Mouse (Mus musculus) hindbrain, embryonic 14.5 days (tissue): ENCODE data around the gene L1cam. TPM values are rescaled to one million over a fixed set of nuclear protein-coding genes. Genes with fewer than 3 reads are reported as not detected.
A peak's percentile ranks its signal among the peaks of the same experiment; 100 is the strongest.

Source experiments
- ATAC-seq: fragments of 200-750 bp; cut with Nextera tagmentation; 2 replicates; pipeline ENCODE4 v1.8.0; 2017; ENCODE audit warnings: moderate number of reproducible peaks, mild to moderate bottlenecking, moderate TSS enrichment, moderate library complexity; ENCODE audit not compliant: low FRiP score
- DNase-seq: peaks from one replicate; pipeline ENCODE4 v3.0.0-alpha.2; 2015; ENCODE audit warnings: low spot score
- H3K27ac ChIP-seq: fragments of 300-500 bp; sonication (generic); 2 replicates; pipeline ENCODE4 v1.5.1; 2014; ENCODE audit warnings: mild to moderate bottlenecking, moderate library complexity
- H3K27me3 ChIP-seq: fragments of 300-500 bp; sonication (generic); 2 replicates; pipeline ENCODE4 v1.6.1; 2014; ENCODE audit warnings: mild to moderate bottlenecking, low read length, mixed read lengths; ENCODE audit not compliant: control insufficient read depth, insufficient read depth
- H3K36me3 ChIP-seq: fragments of 300-500 bp; sonication (generic); replicated peaks from 2 replicates; pipeline ENCODE4 v1.6.1; 2014; ENCODE audit not compliant: control insufficient read depth, insufficient read depth
- H3K4me1 ChIP-seq: fragments of 300-500 bp; sonication (generic); replicated peaks from 2 replicates; pipeline ENCODE4 v1.6.1; 2014; ENCODE audit warnings: antibody characterized with exemption, low read length, mixed read lengths; ENCODE audit not compliant: control insufficient read depth, insufficient read depth
- H3K4me2 ChIP-seq: fragments of 300-500 bp; sonication (generic); replicated peaks from 2 replicates; pipeline ENCODE4 v1.6.1; 2014; ENCODE audit warnings: mild to moderate bottlenecking, moderate library complexity
- H3K4me3 ChIP-seq: fragments of 300-500 bp; sonication (generic); replicated peaks from 2 replicates; pipeline ENCODE4 v1.5.1; 2014; ENCODE audit warnings: mild to moderate bottlenecking, low read length
- H3K9ac ChIP-seq: fragments of 300-500 bp; sonication (generic); 2 replicates; pipeline ENCODE4 v1.6.1; 2014
- H3K9me3 ChIP-seq: fragments of 300-500 bp; sonication (generic); 2 replicates; pipeline ENCODE4 v1.6.1; 2016; ENCODE audit warnings: low read length; ENCODE audit not compliant: control insufficient read depth
- WGBS: fragments of 180-500 bp; shearing (Covaris S2); extraction: QIAGEN DNeasy Blood & Tissue Kit; methylation state at CpG from one replicate; pipeline ENCODE4 v1.1.7; 2014; 5-methylcytosine and 5-hydroxymethylcytosine counted together
- polyA plus RNA-seq: library from polyadenylated mRNA; unstranded; fragments of >200 nt; fragmentation: Nextera tagmentation; extraction: Ambion mirVana; gene quantifications from 2 replicates; pipeline ENCODE4 v1.2.1, GENCODE M21; 2014

The L1cam gene
- polyA plus RNA-seq, 1 experiment from 2014 or later, result 135 TPM

GRCm38 (mm10) chrX:73815072-73815471 lies 80.8 kb downstream of the L1cam start:
- Histone ChIP-seq H3K27me3 (no peaks in the 10 kb centered on the region), H3K36me3 (no peaks in the 10 kb centered on the region), H3K4me2 (peak overlapping the region; percentile 56), H3K4me1 (no peaks in the 10 kb centered on the region), H3K27ac (peak overlapping the region; percentile 86), H3K4me3 (peak overlapping the region; percentile 25), H3K9me3 (no peaks in the 10 kb centered on the region), H3K9ac (peak overlapping the region; percentile 66)
- 24% methylated on average over 14 of the region's 14 CpGs for WGBS
- ATAC-seq (peak; percentile 82), DNase-seq (peak; percentile 51)

GRCm38 (mm10) chrX:73805814-73806213 lies 90.1 kb downstream of the L1cam start:
- no peak for ATAC-seq
- no peaks in the 10 kb centered on the region for H3K9me3 ChIP-seq
- H3K36me3 ChIP-seq, result no peaks in the 10 kb centered on the region
- H3K4me3 ChIP-seq, result no peak overlapping the region
- no peaks in the 10 kb centered on the region for H3K4me1 ChIP-seq
- H3K27ac ChIP-seq, result 0 out of 2 replicates have a peak overlapping the region, but pooled peaks have one; percentile 7
- H3K4me2 ChIP-seq, result no peak overlapping the region
- no peak overlapping the region for H3K9ac ChIP-seq
- no peaks in the 10 kb centered on the region for H3K27me3 ChIP-seq
- DNase-seq, result no peak
- 53% methylated on average over 1 of the region's 1 CpGs for WGBS

Other genes starting within 250 kb of the L1cam start
- 154 and 160 TPM in 2 replicates for gene Pnck, start 236.0 kb downstream of the L1cam start, polyA plus RNA-seq
- gene Slc6a8, start 223.0 kb downstream of the L1cam start, polyA plus RNA-seq, result 7.9 and 8.2 TPM in 2 replicates
- gene Bcap31, start 179.9 kb downstream of the L1cam start, polyA plus RNA-seq, result 135 and 141 TPM in 2 replicates
- gene Abcd1, start 179.5 kb downstream of the L1cam start, polyA plus RNA-seq, result 8.3 and 10.2 TPM in 2 replicates
- gene Plxnb3, start 139.0 kb downstream of the L1cam start, polyA plus RNA-seq, result 0.59 TPM in 2 replicates
- gene Srpk3, start 121.7 kb downstream of the L1cam start, polyA plus RNA-seq, result 0.60 and 1.8 TPM in 2 replicates
- 260 TPM in 2 replicates for gene Idh3g, start 109.2 kb downstream of the L1cam start, polyA plus RNA-seq
- 151 and 176 TPM in 2 replicates for gene Ssr4, start 109.1 kb downstream of the L1cam start, polyA plus RNA-seq
- 5.5 and 6.4 TPM in 2 replicates for gene Pdzd4, start 71.1 kb downstream of the L1cam start, polyA plus RNA-seq
- gene Avpr2, start 4.0 kb downstream of the L1cam start, polyA plus RNA-seq, result 0.39 TPM in 1 of 2 replicates, not detected in the other
- gene Arhgap4, start 25.8 kb upstream of the L1cam start, polyA plus RNA-seq, result 3.0 and 3.1 TPM in 2 replicates
- 86.8 and 98.0 TPM in 2 replicates for gene Naa10, start 25.8 kb upstream of the L1cam start, polyA plus RNA-seq
- 11.3 and 15.4 TPM in 2 replicates for gene Renbp, start 34.7 kb upstream of the L1cam start, polyA plus RNA-seq
- 55.3 and 57.3 TPM in 2 replicates for gene Hcfc1, start 70.3 kb upstream of the L1cam start, polyA plus RNA-seq
- 30.9 and 31.2 TPM in 2 replicates for gene Irak1, start 127.8 kb upstream of the L1cam start, polyA plus RNA-seq
- not detected in 2 replicates for gene Opn1mw, start 231.4 kb upstream of the L1cam start, polyA plus RNA-seq
- gene Mecp2, start 239.3 kb upstream of the L1cam start, polyA plus RNA-seq, result 15.5 and 15.6 TPM in 2 replicates